Mouse (Mus musculus): ENCODE measurements around the gene Nipbl.

GRCm38 (mm10) chr15:8442156-8442555 is 2.1 kb downstream of the Nipbl start:
- no peak for TF ChIP-seq CTCF (conservative IDR thresholded peaks at IDR 0.05; ENCODE audit: insufficient read depth, insufficient read length, low read depth, low read length)
- TF ChIP-seq POLR2A (IDR thresholded peaks at IDR 0.05; ENCODE audit: low read depth, low read length) = no peak

Measured in kidney, adult 2 months (tissue).